Mouse (Mus musculus) layer of hippocampus, adult 2 months (tissue): ENCODE results near the gene Pde7b. TPM values are rescaled to one million over a fixed set of nuclear protein-coding genes. Genes with fewer than 3 reads are reported as not detected.

ENCODE experiments used
- DNase-seq, 2 experiments: peaks; one replicate each; pipeline ENCODE4 v3.0.0; 2022; ENCODE audit warnings: low spot score in 2 of 2
- H3K27ac ChIP-seq: fragments of 200-600 bp; 2 replicates; pipeline ENCODE4 v1.8.1; 2022
- H3K4me3 ChIP-seq: fragments of 200-600 bp; 2 replicates; pipeline ENCODE4 v1.8.1; 2022; ENCODE audit warnings: mild to moderate bottlenecking
- CTCF ChIP-seq: fragments of 200-600 bp; conservative IDR thresholded peaks from 2 replicates; pipeline ENCODE4 v1.8.1; 2022; ENCODE audit warnings: antibody characterized with exemption, mild to moderate bottlenecking, moderate library complexity
- total RNA-seq, 2 experiments: library from RNA; stranded (reverse); gene quantifications; 2 replicates each; pipeline ENCODE4 v1.2.3; 2021

Gene Pde7b
- total RNA-seq, 2 experiments from 2014 or later, result 27.6 to 27.8 TPM

DNA sequence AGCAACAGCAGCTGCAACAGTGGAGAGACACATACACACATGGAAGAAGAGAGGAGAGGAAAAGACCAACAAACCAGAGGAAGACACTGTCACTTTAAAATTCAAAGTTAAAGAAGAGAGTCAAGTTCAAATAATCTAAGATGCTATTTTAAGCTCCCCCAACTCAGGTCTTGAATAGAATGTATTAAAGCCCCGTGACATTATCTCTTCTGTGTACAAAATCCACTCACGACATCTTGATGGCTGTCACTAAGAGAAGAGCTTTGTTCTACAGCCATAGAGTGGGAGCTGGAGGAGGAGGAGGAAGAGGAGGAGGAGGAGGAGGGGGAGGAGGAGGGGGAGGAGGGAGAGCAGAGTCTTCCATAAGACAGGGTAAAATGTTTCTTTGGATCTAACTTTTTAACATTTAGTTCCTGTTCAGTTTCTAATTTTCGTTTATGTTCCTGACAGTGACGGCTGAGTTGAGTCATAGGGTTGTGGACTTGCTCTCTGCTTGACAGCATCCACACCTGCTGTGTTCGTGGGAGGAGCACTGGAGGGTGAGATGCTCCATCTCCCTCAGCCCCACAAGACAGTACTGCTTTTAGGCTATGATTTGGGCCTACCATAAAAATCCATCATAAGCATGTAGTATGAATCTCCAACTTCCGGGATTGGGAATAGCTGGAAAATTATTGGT, 270.4 kb downstream of the Pde7b start:
- H3K4me3 ChIP-seq, result no peak overlapping the region
- no peak for TF ChIP-seq CTCF

DNA sequence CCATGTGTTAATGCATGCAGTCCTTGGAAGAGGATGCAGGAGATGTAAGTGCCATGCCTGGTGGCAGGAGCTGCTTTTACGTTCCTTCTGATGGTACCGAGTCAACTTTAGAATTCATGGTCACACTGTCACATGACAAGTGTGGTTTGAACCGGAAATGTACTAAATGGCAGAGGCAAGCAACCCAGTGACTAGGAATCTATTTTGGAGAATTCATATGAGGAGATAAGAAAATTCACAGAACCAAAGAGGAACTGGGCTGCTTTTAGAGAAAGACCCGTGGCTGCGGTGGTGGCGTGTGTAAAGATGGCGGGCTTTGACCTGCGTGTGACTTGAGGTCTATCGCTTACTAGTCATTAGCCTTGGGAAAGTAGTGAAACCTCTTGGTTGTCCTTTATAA, 287.4 kb downstream of the Pde7b start:
- TF ChIP-seq CTCF, result no peak
- H3K27ac ChIP-seq, result no peak overlapping the region
- DNase-seq, result no peak

More for the DNA sequence above, 270.4 kb downstream of the Pde7b start:
- no peak overlapping the region for H3K27ac ChIP-seq
- no peak for DNase-seq

DNA sequence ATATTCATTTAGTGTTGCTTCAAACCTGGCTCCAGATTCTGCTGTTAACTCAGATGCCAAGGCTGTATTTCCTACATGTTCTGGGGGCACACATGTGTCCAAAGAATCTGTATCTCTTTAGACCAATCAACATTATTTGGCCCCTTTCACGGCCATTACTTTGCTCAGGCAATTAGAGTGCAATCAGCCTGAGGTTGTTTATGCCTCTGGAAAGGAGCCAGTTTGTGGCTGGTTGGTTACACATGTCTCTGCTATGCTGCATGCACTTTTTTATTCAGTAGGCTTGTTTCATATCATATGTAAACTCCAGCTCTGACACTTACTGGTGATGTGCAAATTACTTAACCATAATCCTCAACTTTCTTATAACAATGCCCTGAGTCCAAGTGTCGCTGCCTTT, 287.9 kb downstream of the Pde7b start:
- Histone ChIP-seq H3K27ac (no peak overlapping the region), H3K4me3 (no peak overlapping the region)
- DNase-seq, result no peak
- no peak for TF ChIP-seq CTCF

More for the DNA sequence above, 287.4 kb downstream of the Pde7b start:
- H3K4me3 ChIP-seq, result no peak overlapping the region

DNA sequence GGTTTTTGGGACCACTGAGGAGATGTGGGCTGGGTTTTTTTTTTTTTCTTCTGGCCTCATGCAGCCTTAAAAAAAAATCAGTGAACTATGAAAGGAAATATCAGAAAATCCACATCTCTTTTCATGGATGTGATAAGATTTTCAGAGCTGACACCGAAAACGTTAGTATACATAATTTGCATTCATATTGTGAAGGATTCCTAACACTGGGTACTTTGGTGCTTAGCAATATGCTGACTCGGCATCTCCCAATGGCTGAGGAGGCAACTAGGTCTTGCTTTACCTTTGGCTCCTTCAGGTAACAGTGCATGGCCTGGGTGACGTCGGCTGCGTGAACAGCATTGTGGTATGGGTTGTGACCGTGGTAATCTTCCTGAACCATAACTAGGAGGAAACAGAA, 289.0 kb downstream of the Pde7b start:
- Histone ChIP-seq H3K4me3 (no peak overlapping the region), H3K27ac (no peak overlapping the region)
- DNase-seq, result no peak
- no peak for TF ChIP-seq CTCF

DNA sequence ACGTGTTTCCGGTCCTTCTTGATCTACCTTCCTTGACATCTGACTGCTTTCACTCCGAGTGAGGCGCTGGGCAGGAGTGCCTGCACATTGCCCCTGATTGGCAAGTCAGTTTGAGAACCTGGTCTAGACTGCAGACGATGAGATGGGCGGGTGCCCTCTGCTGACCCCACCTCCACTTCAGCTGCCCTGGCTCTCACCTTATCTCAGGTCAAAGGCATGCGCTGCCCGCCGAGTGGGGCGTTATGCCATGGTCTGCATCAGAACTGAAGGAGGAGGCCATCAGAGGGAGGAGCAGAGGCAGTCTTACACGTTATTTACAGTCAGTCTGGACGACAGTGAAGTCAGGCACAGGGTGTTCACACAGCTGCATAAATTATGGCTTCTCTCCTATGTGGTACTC, 293.5 kb downstream of the Pde7b start:
- H3K27ac ChIP-seq, result no peak overlapping the region
- no peak overlapping the region for H3K4me3 ChIP-seq
- no peak for TF ChIP-seq CTCF
- no peak for DNase-seq

DNA sequence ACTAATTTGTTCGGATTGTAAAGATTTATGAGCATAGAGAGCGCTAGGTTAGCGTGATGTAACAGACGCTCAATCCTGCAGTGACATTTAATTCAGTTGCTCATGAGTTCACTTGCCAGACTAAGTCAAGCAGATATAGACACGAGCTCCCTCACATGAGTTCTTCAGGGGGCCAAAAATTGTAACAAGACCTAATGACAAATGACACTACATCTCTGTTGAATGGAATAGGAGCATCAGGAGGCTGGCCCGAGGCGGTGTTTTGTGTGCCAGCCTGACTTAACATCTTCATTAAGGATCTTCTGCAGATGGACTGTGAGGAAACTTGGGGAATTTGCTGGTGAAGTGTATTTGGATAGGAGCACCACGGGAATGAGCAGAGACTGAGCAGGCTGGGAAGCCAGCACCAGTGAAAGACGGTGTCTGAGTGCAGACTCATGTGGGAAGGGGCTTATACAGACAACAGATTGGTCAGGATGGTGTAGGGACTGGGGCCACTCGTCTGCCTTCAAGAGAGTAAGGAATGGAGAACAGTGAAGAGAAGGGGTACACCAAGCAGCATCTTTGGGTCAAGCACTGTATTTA, 303.5 kb downstream of the Pde7b start:
- Histone ChIP-seq H3K27ac (no peak overlapping the region), H3K4me3 (no peak overlapping the region)
- DNase-seq, result no peak
- TF ChIP-seq CTCF, result no peak

DNA sequence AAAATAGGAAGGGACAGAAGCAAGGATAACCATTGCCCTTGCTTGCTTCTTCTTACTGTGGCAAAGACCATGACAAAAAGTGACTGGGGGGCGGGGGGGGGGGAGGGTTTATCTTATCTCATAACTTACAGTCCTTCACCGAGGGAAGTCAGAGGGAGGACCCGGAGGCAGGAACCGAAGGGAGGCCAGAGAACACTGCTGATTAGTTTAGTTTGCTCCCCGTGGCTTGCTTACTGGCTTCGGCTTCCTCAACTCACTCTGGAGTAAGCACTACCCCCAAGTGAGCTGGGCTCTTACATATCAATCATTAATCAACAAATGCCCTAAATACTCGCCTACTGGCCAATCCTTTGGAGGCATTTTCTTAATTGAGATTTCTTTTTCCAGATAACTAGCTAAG, 304.6 kb downstream of the Pde7b start:
- DNase-seq, result no peak
- no peak overlapping the region for H3K4me3 ChIP-seq
- TF ChIP-seq CTCF, result no peak

DNA sequence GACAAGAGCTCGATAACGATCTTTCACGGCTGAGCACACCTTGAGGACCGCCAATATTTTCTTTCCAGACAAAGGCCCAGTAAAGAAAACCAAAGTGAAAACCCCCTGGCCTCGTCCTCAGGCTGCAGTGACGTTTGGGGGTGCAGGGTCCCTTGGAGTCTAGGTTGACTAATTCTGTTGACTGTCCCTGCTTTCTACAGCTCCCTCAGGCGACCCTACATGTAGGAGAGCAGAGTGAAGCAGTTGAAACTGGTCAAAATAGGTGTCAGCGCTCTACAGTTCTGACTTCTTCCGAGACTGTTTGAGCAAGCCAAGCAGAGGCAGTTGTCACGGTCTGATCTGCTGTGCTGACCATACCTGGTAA, 306.0 kb downstream of the Pde7b start:
- no peak for DNase-seq

More for the DNA sequence above, 304.6 kb downstream of the Pde7b start:
- H3K27ac ChIP-seq, result no peak overlapping the region

DNA sequence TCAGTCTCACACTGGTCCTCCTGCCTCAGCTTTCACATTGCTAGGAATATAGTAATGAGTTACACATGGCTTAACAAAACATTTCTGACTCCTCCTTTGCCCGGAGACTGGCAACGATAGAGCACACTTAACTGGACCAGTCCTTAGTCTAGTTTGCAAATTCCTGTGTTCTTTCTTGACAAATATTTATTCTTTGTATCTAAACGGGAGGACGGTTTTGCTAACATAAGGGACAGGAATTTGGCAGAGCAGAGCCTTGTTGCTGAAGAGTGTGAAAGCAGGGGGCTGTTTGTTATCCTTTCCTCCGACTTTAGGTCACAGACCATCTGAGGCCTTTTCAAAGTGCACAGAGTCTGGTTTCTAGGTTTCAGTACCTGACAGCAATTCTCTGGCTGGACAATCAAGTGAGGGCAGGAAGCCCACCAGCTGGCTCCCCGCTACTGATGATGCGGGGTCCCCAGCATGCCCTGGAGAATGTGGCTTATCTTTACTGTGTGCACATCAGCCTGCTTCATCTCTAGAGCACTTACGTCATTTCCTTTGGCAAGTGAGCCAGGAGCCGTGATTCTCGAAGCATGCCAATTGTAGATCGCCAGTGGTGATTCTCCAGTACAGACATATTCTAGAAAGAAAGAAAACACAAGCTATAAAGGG, 306.5 kb downstream of the Pde7b start:
- no peak overlapping the region for H3K27ac ChIP-seq
- DNase-seq, result no peak
- no peak overlapping the region for H3K4me3 ChIP-seq
- TF ChIP-seq CTCF, result no peak

More for the DNA sequence above, 306.0 kb downstream of the Pde7b start:
- Histone ChIP-seq H3K4me3 (no peak overlapping the region), H3K27ac (no peak overlapping the region)
- no peak for TF ChIP-seq CTCF

DNA sequence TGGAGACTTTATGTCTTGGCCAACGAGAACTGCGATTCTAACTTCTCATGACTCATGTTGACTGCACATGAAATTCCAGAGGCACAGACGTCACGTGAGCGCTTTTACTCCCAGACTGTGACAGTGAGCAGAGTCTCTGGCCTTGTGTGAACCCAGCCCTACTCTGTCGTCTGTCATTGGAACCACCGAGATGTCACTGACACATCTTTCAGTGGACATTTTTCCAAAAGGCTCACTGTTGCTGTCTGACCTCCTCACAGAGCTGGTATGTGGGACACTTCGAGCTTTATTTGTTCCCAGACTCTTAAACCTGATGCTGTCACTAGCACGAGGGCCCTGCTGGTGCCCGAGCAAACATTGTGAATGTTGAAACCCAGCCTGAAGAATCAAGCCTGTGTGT, 315.7 kb downstream of the Pde7b start:
- DNase-seq, result no peak
- no peak overlapping the region for H3K4me3 ChIP-seq
- H3K27ac ChIP-seq, result no peak overlapping the region
- no peak for TF ChIP-seq CTCF

DNA sequence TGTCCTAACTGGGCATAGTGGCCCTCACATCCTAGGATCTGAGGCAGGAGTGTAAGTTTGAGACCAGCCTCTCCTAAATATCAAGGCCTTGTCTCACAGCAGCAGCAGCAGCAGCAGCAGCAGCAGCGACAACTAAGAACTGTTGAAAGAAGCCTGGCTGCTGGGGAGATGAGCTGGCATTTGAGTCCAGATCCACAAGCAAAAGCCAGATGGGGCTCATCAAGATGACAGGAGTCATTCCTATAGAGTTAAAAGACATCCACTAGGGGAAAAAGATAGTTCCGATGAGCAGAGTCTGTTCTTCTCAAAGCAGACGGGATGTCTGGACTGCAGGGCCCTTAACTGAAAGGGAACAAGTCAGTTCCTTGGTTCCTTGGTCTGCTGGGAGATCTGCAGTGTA, 316.5 kb downstream of the Pde7b start:
- no peak for TF ChIP-seq CTCF
- DNase-seq, result no peak
- Histone ChIP-seq H3K4me3 (no peak overlapping the region), H3K27ac (no peak overlapping the region)

DNA sequence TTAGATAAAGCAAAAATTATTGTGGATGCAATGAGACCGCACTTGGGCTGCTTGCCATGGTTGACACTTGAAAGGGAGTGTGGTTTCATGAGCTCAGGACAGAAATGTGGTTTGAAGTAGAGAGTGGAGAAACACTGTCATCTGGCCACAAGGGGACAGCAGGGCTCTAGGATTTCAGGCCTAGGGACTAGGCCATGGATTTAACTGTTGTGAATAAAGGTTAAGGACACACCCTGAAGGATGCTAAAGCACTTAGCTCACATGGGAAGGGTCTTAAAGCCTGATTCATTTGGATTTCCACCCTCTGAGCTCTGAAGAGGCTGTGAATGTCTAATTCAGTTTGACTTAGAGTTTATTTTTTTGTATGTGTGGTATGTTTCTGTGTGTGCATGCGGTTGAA, 319.4 kb downstream of the Pde7b start:
- peak; percentile 98 for TF ChIP-seq CTCF
- Histone ChIP-seq H3K27ac (no peak overlapping the region), H3K4me3 (no peak overlapping the region)
- DNase-seq, result peak; percentile 31 to 39

DNA sequence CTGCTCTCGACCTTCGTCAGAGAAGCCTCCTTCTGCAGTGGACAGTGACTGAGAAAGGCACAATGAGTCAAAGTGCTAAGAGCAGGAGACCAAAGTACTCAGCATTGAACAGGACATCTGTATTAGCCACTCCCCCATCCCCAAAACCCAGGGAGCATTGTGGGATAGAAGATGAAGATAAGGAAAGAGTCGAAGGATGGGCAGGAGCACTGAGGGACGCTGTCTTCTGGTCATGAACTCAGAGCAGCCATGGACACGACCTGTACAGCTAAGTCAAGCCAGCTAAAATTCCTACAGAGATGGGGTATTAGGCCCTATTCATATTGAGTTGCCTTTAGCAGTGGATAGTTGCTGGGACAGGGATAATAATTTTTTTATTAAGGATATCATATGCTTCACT, 321.9 kb downstream of the Pde7b start:
- Histone ChIP-seq H3K27ac (no peak overlapping the region), H3K4me3 (no peak overlapping the region)
- no peak for DNase-seq
- TF ChIP-seq CTCF, result no peak

DNA sequence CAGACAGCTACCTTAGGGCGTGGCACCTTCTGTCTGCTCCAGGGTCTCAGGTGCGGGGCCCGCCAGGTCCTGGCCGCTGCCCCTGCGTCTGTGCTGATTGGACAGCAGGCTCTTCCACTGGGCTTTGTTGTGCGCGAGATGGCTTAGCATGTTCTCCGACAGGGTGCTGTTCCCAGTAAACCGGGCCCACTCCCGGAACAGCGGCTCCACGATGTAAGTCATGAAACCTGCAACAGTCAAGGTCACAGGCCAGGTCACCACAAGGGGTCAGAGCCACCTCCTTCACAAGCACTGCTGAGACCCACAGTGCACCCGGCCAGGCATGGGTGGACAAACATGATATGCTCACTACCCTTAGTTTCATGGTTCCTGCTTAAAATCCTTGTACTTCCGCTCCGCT, 324.5 kb downstream of the Pde7b start:
- Histone ChIP-seq H3K4me3 (no peak overlapping the region), H3K27ac (no peak overlapping the region)
- no peak for DNase-seq
- no peak for TF ChIP-seq CTCF
